ENCODE assay signal across 25 mouse cellular contexts in the genomic region with DNA sequence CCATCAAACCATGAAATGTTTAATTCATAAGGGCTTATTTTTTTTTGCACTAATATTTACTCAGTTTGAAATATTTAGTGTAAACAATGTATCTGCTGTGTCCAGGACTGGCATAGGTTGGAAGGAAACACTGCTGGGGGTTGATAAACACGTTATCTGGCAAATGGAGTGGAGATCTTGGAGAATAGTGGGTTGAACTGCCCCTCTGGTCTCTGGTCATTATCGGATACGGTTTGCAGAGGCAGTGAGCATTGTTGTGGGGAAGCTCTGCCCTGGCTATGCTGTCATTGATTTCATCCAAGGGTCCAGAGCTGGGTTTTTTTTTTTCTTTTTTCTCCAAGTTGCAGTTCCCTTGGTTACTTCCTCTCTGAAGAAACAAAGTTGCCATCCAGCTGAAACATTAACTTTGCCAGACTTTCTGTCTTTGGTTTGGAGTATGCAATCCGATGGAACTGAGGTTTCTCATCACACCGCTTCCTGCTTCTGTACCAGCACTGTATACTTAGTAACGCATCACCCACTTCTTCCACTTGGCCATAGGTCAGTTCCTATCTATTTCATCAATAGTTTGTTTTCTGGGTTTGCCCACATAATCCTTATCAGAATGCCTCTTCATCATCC. TPM values are rescaled to one million over a fixed set of nuclear protein-coding genes. Genes with fewer than 3 reads are reported as not detected.
DNase-seq lines count a peak whose midpoint lies in the region; ATAC-seq and TF ChIP-seq lines count a peak whose summit lies in the region.
"Had no signal": no experiment of that assay in that cellular context is flagged by ENCODE, and none has a peak within 500 bp of the region (broad histone marks: within the 10 kb centered on the region; RNA-seq: fewer than 3 reads in every experiment).

No protein-coding gene starts in this region.

- H3K36me3 ChIP-seq in liver, adult 2 months (ENCODE audit: control insufficient read depth, insufficient read depth, low read length): no peaks in the 10 kb centered on the region
- peaks cover 0 to 8% of the 10 kb centered on the region in 2 experiments; a peak in 3 of 4 replicates for H3K36me3 ChIP-seq in MEL (ENCODE audit: control insufficient read depth in 1 of 2, insufficient read depth in 2 of 2, low read length in 2 of 2)
- no peaks in the 10 kb centered on the region for H3K36me3 ChIP-seq in liver, embryonic 13.5 days
- H3K36me3 ChIP-seq in intestine, postnatal 0 days (ENCODE audit: control insufficient read depth, insufficient read depth): no peaks in the 10 kb centered on the region
- H3K36me3 ChIP-seq: embryonic facial prominence, embryonic 13.5 days; G1E; heart, embryonic 12.5 days; limb, embryonic 15.5 days; midbrain, embryonic 13.5 days had no signal

- H3K4me3 ChIP-seq in liver, adult 2 months (ENCODE audit: insufficient read depth, low read depth, low read length): no peak overlapping the region
- H3K4me3 ChIP-seq in MEL (ENCODE audit: control insufficient read depth in 1 of 2, insufficient read depth in 1 of 2, low read depth in 2 of 2, low read length in 2 of 2): no peak overlapping the region
- no peak overlapping the region for H3K4me3 ChIP-seq in liver, embryonic 13.5 days (replicated peaks)
- no peak overlapping the region for H3K4me3 ChIP-seq in intestine, postnatal 0 days (ENCODE audit: low read depth, low read length)
- H3K4me3 ChIP-seq: embryonic facial prominence, embryonic 13.5 days; erythroblast, embryonic 14.5 days; forebrain, embryonic 13.5 days; heart, embryonic 12.5 days; limb, embryonic 15.5 days; midbrain, embryonic 13.5 days had no signal

- H3K27me3 ChIP-seq in liver, adult 2 months (ENCODE audit: control insufficient read depth, insufficient read depth, low read length): no peaks in the 10 kb centered on the region
- no peaks in the 10 kb centered on the region for H3K27me3 ChIP-seq in MEL (ENCODE audit: control insufficient read depth in 1 of 2, insufficient read depth in 2 of 2, low read length in 2 of 2)
- no peaks in the 10 kb centered on the region for H3K27me3 ChIP-seq in liver, embryonic 13.5 days
- no peaks in the 10 kb centered on the region for H3K27me3 ChIP-seq in intestine, postnatal 0 days (replicated peaks; ENCODE audit: control insufficient read depth, insufficient read depth, low read length)
- H3K27me3 ChIP-seq: CH12.LX; embryonic facial prominence, embryonic 13.5 days; forebrain, embryonic 13.5 days; heart, embryonic 12.5 days; limb, embryonic 15.5 days; midbrain, embryonic 13.5 days had no signal

- H3K27ac ChIP-seq in liver, adult 2 months (replicated peaks; ENCODE audit: insufficient read depth, low read depth, low read length): no peak overlapping the region
- H3K27ac ChIP-seq in MEL (ENCODE audit: control insufficient read depth, low read depth, low read length): no peak overlapping the region
- no peak overlapping the region; the same call in 1 of the 2 replicates for H3K27ac ChIP-seq in liver, embryonic 13.5 days
- H3K27ac ChIP-seq in intestine, postnatal 0 days (ENCODE audit: low read depth, low read length): no peak overlapping the region
- H3K27ac ChIP-seq: embryonic facial prominence, embryonic 13.5 days; forebrain, embryonic 13.5 days; hindbrain, postnatal 0 days; limb, embryonic 15.5 days; midbrain, embryonic 13.5 days had no signal

- no peak overlapping the region for H3K9ac ChIP-seq in liver, adult 2 months (ENCODE audit: low read depth, low read length)
- H3K9ac ChIP-seq in MEL (ENCODE audit: control insufficient read depth, low read depth, low read length, poor library complexity, severe bottlenecking): no peak overlapping the region
- H3K9ac ChIP-seq in liver, embryonic 13.5 days: no peak overlapping the region
- no peak overlapping the region for H3K9ac ChIP-seq in intestine, postnatal 0 days (ENCODE audit: low read depth, low read length)
- H3K9ac ChIP-seq: embryonic facial prominence, embryonic 13.5 days; forebrain, embryonic 13.5 days; heart, embryonic 12.5 days; limb, embryonic 15.5 days; midbrain, embryonic 13.5 days had no signal

- no peak for TF ChIP-seq POLR2A in liver, adult 2 months (IDR thresholded peaks at IDR 0.05; ENCODE audit: extremely low read depth, insufficient read depth, low read length)
- TF ChIP-seq POLR2A in MEL (IDR thresholded peaks at IDR 0.05; ENCODE audit: control insufficient read depth in 1 of 2, insufficient read depth in 1 of 2, low read depth in 1 of 2, low read length in 2 of 2, poor library complexity in 1 of 2): no peak

- peak; percentile 40 for DNase-seq in liver, adult 2 months (ENCODE audit: extremely low read depth, low read depth, low spot score)
- DNase-seq in liver (no peak), MEL (ENCODE audit: low read depth, low spot score) (no peak)
- DNase-seq in liver, embryonic 13.5 days: no peak
- no peak for DNase-seq in layer of hippocampus, adult 9-11 months
- no peak for DNase-seq in kidney, postnatal 14 days
- DNase-seq: adrenal gland, adult 2 months; cerebellum, adult 18-20 months; cerebellum, postnatal 25 days; embryo, embryonic 11 days; heart, postnatal 10 days; kidney, postnatal 4 days; left cerebral cortex, postnatal 4 days had no signal

- ATAC-seq in liver, embryonic 13.5 days (ENCODE audit: low read depth): peak; percentile 51
- ATAC-seq in megakaryocyte progenitor cell, adult 5-6 weeks (replicated peaks; ENCODE audit: poor library complexity): peak; percentile 86
- ATAC-seq in intestine, postnatal 0 days: no peak
- ATAC-seq: forebrain, embryonic 13.5 days; hindbrain, postnatal 0 days; intestine, embryonic 16.5 days; midbrain, embryonic 13.5 days had no signal

- H3K4me1 ChIP-seq in liver, adult 2 months (ENCODE audit: control insufficient read depth, insufficient read depth, low read length): no peaks in the 10 kb centered on the region
- H3K4me1 ChIP-seq in MEL (ENCODE audit: control insufficient read depth in 1 of 2, insufficient read depth in 2 of 2, low read length in 2 of 2): peaks cover 0 to 3% of the 10 kb centered on the region in 2 experiments; a peak in 1 of 4 replicates
- H3K4me1 ChIP-seq in liver, embryonic 13.5 days (replicated peaks): peaks cover 25% of the 10 kb centered on the region
- no peaks in the 10 kb centered on the region; the same call in 1 of the 2 replicates for H3K4me1 ChIP-seq in intestine, postnatal 0 days (replicated peaks; ENCODE audit: control insufficient read depth, insufficient read depth, low read length)
- H3K4me1 ChIP-seq: forebrain, embryonic 13.5 days; midbrain, embryonic 13.5 days had no signal

- no peaks in the 10 kb centered on the region for H3K79me2 ChIP-seq in liver, adult 2 months (ENCODE audit: control insufficient read depth, insufficient read depth, low read length)
- no peaks in the 10 kb centered on the region for H3K79me2 ChIP-seq in MEL (ENCODE audit: control insufficient read depth, insufficient read depth, low read length, poor library complexity)

- TF ChIP-seq EP300 in MEL (IDR thresholded peaks at IDR 0.05; ENCODE audit: low read depth in 1 of 2, low read length in 2 of 2): peak in 1 of 2 experiments; percentile 10; a peak in 1 of 4 replicates

- no peak for TF ChIP-seq CTCF in liver, adult 2 months (IDR thresholded peaks at IDR 0.05; ENCODE audit: low read depth, low read length)
- no peak for TF ChIP-seq CTCF in MEL (IDR thresholded peaks at IDR 0.05 in 2 of 3, conservative IDR thresholded peaks at IDR 0.05 in 1 of 3; ENCODE audit: control insufficient read depth in 1 of 3, insufficient read depth in 1 of 3, low read depth in 2 of 3, low read length in 3 of 3, poor library complexity in 1 of 3, severe bottlenecking in 1 of 3)
- TF ChIP-seq CTCF in intestine, postnatal 0 days (IDR thresholded peaks at IDR 0.05; ENCODE audit: low read depth): no peak

- no peak overlapping the region for H3K4me2 ChIP-seq in liver, embryonic 13.5 days
- H3K4me2 ChIP-seq in intestine, postnatal 0 days (replicated peaks; ENCODE audit: low read depth): no peak overlapping the region
- H3K4me2 ChIP-seq: embryonic facial prominence, embryonic 13.5 days; forebrain, embryonic 13.5 days; heart, embryonic 12.5 days; limb, embryonic 15.5 days; midbrain, embryonic 13.5 days had no signal

- no peaks in the 10 kb centered on the region for H3K9me3 ChIP-seq in MEL (replicated peaks; ENCODE audit: insufficient read depth, low read length)
- H3K9me3 ChIP-seq in liver, embryonic 13.5 days (replicated peaks): no peaks in the 10 kb centered on the region
- H3K9me3 ChIP-seq in intestine, postnatal 0 days (ENCODE audit: control insufficient read depth): no peaks in the 10 kb centered on the region
- H3K9me3 ChIP-seq: embryonic facial prominence, embryonic 13.5 days; forebrain, embryonic 13.5 days; G1E; heart, embryonic 12.5 days; limb, embryonic 15.5 days had no signal

- TF ChIP-seq RAD21 in MEL (IDR thresholded peaks at IDR 0.05; ENCODE audit: low read depth, low read length): no peak

- WGBS in liver, adult 2 months: 52% methylated on average over 6 of the region's 6 CpGs
- 31% methylated on average over 6 of the region's 6 CpGs for WGBS in liver, embryonic 13.5 days (ENCODE audit: insufficient replicate concordance)
- WGBS in intestine, postnatal 0 days: 69% methylated on average over 6 of the region's 6 CpGs

TF ChIP-seq in MEL, 35 proteins besides CTCF, POLR2A, EP300 and RAD21:
- peak; percentile 25; the same call in 1 of the 2 replicates for TF ChIP-seq TCF12 (IDR thresholded peaks at IDR 0.05; ENCODE audit: low read depth, low read length)
- no peak for TF ChIP-seq TAL1 (IDR thresholded peaks at IDR 0.05; ENCODE audit: low read length)
- TF ChIP-seq ZNF384 (IDR thresholded peaks at IDR 0.05; ENCODE audit: low read depth, low read length): peak; percentile 26; the same call in 1 of the 2 replicates
- no peak for TF ChIP-seq KAT2A (conservative IDR thresholded peaks at IDR 0.05; ENCODE audit: low read depth, low read length)
- 0 out of 2 replicates have a peak, but pooled peaks have one; percentile 22 for TF ChIP-seq GATA1 (IDR thresholded peaks at IDR 0.05; ENCODE audit: low read depth, low read length)
TF ChIP-seq in MEL: peak in this region for 3.

RNA-seq across cellular contexts. Expression of gene Fam129a, which starts 26.8 kb away (rescaled TPM):
- total RNA-seq in liver, adult 2 months (2014; rRNA removed): 3.1 and 4.0 TPM in 2 replicates
- polyA plus RNA-seq in liver, adult 2 months (2012; rRNA removed): 0.37 and 0.61 TPM in 2 replicates
- 3.1 and 7.4 TPM in 2 replicates for total RNA-seq in MEL (2012; rRNA removed)
- 10 to 100 TPM in 1 of 2 experiments, 1 to 10 TPM in 1; 8.8 to 67.5 TPM for polyA plus RNA-seq in MEL (2012; ENCODE audit: insufficient read depth in 1 of 2, insufficient read length in 2 of 2, low read depth in 1 of 2, low replicate concordance in 2 of 2, missing spikeins in 1 of 2)
- 2.5 and 3.0 TPM in 2 replicates for polyA plus RNA-seq in liver, embryonic 13.5 days (2015; fragmentation: Nextera tagmentation; extraction: Ambion mirVana)
- 4.9 and 7.1 TPM in 2 replicates for total RNA-seq in megakaryocyte progenitor cell, adult 5-6 weeks (2015)
- 8.0 and 8.9 TPM in 2 replicates for total RNA-seq in megakaryocyte progenitor cell, adult 5-6 weeks (2017)
- polyA plus RNA-seq in intestine, postnatal 0 days (2015; fragmentation: Nextera tagmentation; extraction: Ambion mirVana): 6.0 and 7.4 TPM in 2 replicates
- polyA plus RNA-seq: G1E had no signal
